Mouse (Mus musculus) hematopoietic stem cell, adult 5-6 weeks (primary cell): ENCODE results near the gene Tlr3. TPM values are rescaled to one million over a fixed set of nuclear protein-coding genes. Genes with fewer than 3 reads are reported as not detected.

ENCODE experiments used
- ATAC-seq, 2 experiments: fragments of 125-278 bp in 1 of 2; replicated peaks in 1 of 2; 2 replicates each; pipeline ENCODE4 v1.8.0; 2016 to 2017; ENCODE audit warnings: inconsistent platforms in 2 of 2, mild to moderate bottlenecking in 2 of 2, moderate number of reproducible peaks in 2 of 2, low read depth in 1 of 2, moderate TSS enrichment in 1 of 2; ENCODE audit not compliant: low FRiP score in 2 of 2, poor library complexity in 2 of 2, severe bottlenecking in 2 of 2, insufficient read depth in 1 of 2, low TSS enrichment in 1 of 2
- total RNA-seq: library from RNA; stranded (forward); fragments of 172-1452, 232-1000 nt; gene quantifications from 2 replicates; pipeline ENCODE4 v1.2.3, GENCODE M21; 2017

Gene Tlr3
- 2.1 and 7.0 TPM in 2 replicates for total RNA-seq

DNA sequence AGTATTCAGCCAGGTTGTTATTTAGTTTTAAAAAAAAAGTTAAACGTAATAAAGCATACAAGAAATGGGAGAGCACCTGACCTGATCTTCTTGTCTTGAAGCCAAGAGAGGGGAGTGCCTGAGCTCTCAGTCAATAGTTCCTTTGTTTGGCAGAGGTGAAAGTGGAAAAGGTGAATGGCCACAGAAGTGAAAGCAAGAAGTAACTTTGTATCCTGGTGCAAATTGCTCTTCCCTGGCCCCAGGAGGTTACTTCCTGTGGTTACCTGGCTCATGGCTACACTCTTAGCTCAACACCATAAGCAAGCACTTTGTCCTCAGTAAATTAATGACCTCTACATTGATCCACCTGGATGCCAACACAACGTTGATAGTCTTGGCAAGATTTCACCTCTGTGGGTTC, at the start of gene Tlr3:
Gene Tlr3 (minus strand): TSS at position 199 of the 400 bp plus-strand sequence.
- ATAC-seq, result no peak

DNA sequence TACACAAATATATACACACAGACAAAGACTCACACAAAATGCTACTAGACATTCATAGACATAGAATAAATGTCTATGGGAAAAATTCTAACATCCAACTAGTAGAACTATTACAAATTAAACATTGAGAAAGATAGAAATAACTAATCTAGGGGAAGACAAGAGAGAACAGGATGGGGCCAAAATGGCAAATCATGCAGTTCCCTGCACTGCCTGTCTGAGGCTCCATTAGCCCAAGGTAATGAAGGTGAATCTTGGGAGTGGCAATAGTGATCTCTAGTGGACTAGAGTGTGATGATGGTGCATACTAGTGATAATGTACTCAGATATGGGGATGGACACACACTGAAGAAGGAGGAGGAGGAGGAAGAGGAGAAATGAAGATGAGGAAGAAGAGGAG, 47.0 kb upstream of the Tlr3 start:
- no peak for ATAC-seq

DNA sequence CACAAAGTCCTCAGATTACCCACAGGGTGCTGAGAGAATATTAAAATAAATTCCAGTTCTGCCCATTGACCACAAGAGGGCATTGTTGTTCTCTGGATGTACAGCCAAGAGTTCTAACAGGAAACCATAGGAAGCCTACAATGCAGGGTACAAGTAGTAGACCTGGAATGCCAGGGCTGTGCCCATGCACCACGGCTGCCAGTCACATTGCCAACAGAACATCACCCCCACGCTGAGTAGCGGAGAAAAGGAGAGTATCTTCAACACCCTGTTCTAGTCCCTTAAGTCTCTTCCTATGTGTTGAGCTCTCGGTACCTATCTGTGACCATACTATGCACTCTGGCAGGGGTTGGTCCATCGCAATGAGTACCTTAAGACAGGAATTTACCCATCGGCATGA, 43.5 kb upstream of the Tlr3 start:
- peak; percentile 76 to 78 for ATAC-seq

DNA sequence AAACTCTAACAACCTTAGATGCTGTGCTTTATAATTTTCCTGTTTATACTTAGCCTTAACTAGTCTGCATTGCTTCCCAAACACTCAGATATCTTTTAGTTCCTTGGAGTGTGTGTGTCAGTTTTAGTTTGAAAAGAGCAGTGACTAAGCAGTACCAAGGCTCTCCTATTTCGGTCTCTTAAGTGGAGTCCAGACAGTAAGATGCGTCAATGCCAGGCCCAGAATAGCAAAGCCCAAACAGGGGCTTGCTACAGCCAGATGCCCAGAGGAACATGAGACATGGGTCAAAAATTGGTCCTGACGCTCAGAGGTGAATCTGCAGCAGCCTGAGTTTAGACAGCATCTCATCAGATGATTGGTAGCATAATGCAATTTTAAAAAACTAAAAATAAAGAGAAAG, 41.2 kb upstream of the Tlr3 start:
- ATAC-seq, result no peak

DNA sequence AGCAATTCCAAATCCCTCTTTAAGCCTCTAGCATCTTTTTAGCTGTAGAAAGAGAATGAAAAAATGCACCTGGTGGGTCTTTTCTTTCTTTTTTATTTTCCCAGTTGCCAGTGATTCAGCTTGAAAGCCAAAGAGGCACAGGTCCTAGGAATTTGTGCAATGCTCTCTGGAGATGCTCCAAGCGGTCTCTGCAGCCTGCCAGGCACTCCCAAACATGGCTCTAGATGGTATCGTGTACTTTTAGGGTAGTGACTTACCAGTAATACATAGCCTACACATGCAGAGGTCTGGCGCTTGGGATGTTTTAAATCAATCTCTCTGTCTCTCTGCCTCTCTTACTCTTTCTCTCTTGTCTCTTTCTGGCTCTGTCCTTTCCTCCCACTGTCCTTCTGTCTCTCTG, 38.0 kb upstream of the Tlr3 start:
- no peak for ATAC-seq

DNA sequence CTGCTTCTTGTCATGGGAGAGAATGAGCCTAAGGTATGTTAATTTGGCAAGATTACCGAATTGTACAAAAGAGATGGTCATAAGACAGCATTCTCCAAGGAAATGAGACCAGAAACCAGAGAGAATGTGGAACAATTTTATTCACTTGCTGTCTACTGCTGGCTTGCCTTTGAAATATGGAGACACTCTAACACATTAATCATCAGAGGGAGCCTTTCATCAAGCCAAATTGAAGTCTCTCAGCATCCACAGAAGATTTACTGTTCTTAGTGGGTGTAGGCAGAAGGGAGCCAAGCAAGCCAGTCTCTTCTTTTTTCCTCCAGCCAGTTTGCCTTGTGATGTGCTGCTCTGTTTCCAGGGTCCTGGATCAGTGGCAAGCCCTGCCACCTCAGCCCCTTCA, 37.4 kb upstream of the Tlr3 start:
- no peak for ATAC-seq

DNA sequence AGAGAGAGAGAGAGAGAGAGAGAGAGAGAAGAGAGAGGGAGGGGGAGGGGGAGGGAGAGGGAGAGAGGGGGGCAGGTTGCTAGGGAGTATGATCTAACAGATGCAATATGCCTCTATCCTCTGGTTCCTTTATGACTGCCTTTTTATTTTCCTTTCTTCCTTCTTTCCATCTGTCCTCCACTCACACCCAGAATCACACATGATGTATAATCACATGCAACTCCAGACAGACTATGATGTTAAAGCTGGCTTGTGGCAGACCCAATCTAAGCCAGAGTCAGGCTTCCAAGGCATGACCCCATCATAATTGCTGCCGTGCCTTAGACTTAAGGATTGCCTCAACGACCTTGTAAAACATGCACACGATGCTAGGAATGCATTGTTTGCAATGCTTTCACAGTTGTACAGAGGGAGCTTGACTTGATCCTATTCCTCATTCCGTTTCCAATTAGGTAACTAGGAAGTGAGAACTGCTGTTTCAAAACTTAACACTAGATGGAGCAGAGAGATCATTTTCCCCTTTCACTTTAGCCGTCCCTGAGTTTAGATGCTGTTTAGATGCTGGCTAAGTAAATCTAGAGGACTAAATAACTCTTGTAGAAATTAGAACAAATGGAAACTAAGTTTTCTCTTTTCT, 28.1 kb upstream of the Tlr3 start:
- peak; percentile 85 to 87 for ATAC-seq

DNA sequence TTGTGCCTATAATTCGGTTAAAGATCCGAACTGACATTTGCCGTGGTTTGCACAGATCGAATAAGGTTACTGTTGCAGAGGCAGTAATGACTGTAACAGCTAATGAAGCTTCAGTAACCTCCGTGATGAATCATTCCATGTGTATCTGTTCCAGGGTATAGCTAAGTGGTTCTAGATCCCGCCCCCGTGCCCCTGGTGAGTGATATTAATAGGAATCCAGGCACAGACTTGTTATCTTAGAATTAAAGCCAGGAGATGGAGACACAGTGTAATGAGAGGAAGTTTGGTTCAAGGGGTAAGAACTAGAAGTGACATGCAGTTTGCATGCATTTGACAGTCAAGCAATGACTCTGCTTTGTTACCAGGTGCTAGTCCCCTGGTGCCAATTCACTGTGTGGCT, 9.3 kb upstream of the Tlr3 start:
- ATAC-seq, result no peak

DNA sequence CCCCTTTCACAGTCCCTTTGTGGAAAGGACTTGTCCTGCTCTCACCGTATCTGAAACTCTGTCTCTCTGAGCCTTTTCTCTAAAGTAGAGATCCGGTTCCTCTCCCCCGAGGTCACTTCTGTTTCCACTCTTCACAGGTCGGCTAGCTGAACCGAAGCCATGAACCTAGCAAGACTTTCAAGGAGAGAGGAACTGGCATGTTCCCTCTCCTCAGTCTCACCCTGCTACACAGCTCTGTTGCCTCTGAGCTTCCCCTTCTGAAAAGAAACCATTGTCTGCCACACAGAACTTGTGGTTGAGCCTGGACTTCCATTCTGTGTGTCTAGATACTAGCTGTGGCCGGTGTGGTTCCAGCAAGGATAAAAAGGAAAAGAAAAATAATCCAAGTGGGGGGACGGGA, 4.1 kb upstream of the Tlr3 start:
- peak; percentile 78 to 82 for ATAC-seq

DNA sequence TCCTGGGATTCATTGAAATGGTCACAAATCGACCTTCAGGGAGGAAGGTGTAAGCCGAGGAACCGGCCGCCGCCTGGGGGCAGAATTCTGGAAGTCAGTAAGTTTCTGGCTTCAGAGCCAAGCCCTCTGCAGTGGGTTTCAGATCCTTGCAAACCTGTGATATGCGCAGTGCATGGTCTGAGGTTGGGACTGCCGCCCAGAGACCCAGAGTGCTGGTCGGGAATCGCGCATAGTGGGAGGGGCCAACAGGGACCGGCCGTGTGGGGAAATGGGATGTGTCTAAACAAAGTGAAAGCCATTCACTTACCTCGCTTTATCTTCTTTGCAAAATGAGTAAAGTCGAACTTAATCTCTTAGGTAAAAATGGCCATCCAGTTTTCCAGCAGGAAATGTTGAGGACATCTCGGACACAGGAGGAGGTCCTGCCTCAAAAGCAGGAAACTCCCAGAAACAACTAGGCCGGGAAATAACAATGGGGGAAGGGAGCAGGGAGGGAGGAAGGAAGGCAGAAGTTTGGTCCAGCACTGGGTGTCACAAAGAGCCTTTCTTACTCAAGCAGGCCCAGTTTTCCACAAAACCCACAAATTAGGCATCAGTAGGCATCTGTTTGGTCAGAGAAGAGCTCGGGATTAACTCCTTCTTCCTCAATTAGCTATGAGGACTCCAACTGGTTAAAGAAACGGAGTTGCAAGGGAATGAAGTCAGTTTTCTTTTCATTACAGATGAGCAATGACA, 567 bp downstream of the Tlr3 start:
- ATAC-seq, result peak; percentile 70 to 73

DNA sequence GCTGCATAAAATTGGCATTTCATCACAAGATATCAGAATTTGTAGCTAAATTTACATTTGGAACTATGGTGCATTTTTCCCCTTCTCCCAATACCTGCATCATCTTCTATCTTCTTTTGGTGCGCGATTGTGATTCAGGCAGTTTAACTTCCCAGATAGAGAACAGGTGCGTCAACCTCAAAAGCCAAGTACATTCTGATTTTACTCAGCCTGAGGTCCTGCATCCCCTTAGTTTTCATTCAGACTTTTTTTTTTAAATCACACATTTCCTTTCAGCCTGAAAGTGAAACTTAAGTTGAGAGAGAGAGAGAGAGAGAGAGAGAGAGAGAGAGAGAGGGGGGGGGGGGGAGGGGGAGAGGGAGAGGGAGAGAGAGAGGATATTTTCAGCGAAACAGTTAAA, 1.2 kb downstream of the Tlr3 start:
- peak; percentile 15 to 19; a peak in 1 of 4 replicates for ATAC-seq

DNA sequence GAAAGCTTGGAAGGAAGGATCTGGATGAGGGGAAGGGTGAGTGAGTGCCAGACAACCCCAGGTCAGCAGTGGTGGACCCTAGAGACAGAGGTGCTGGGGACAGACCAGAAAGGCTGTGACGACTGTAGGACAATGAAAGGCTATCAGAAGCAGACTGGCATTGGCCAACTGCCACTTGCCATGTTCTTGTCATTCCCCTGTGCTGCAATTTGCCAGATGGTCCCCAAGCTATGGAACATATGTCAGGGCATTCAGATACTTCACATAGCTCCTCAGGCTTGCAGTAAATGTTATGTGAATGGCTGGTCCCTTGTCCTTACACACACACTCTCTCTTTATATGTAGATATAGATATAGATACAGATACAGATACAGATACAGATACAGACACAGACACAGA, 27.6 kb downstream of the Tlr3 start:
- ATAC-seq, result no peak

DNA sequence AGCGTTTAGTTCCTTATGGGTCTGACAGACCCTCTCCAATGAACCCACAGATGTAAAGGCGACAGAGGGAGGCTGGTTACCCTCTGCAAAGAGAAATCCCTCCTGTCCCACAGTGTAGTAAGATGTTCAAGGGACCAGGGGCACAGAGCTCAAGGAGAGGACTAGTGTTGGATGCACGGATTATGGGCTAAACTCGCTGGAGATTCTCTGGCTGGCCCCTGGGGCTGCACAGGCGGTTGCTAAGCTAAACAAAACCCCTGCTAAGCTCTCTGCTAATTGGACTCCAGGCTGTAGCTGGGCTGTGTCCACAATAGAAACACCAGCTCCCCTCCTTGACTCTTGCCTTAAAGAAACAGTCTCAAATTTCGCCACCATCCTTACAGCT, 28.9 kb downstream of the Tlr3 start, which contains the start of gene Fam149a:
Gene Fam149a (minus strand): TSS at position 329 of the 385 bp plus-strand sequence.
- no peak; a peak in 1 of 4 replicates for ATAC-seq

DNA sequence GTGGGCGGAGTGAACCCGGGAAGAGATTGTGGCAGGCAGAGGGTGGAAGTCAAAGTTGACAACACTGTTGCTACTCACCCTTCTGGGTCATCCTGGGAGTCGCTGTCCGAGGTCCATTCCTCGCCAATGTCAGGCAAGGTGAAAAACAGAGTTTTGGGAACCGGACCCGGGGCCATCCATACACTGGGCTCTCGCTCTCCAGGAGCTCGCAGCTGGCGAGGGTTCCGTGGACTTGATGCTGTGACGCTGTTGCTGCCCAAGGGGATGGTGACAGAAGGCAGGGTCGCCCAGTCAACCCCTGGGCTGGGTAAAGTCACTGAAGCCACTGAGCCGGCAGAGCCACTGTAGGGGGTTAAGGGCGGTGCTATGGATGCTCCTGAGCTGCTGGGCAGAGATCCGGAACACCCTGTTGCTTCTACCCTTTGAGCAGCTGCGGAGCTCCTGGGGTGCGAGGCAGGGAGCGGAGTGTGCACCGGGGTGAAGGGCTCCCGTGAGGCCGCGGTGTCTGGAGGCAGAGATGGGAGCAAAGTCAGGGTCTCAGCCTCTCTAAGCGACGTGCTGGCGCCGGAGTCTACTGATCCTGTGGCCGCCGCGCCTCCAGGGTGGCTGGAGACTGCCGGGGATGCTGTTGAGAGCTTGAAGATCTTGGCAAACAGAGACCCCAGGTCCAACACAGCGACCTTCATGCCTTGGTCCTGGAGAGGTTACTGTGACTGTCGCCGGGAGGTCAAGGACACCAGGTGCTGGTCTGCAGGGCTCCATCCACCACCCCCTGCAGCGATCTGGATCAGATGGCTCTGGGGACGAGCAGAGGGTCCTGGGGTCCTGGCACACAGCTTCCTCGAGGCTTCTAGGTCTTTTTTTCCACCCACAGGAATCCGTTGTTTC, 29.6 kb downstream of the Tlr3 start:
- ATAC-seq, result peak; percentile 32 to 74; a peak in 2 of 4 replicates

DNA sequence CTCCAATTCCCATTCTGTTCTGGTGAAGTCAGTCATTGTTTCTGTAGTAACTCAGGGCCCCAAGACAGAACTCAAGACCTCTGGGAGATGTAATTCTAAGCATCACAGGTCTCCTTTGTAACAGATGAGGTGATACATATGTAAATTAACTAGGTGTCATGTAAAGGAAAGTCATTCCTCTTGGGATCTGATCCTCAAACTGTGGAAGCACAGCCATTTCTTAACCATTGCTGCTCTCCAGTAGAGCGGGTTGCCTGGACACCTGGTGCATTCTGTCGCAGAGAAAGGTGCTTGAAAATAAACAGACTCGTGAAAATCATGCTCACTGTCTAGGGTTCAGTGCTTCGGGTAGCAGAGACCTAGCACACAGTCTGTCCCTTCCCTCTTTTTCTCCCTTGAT, 30.3 kb downstream of the Tlr3 start:
- no peak for ATAC-seq

DNA sequence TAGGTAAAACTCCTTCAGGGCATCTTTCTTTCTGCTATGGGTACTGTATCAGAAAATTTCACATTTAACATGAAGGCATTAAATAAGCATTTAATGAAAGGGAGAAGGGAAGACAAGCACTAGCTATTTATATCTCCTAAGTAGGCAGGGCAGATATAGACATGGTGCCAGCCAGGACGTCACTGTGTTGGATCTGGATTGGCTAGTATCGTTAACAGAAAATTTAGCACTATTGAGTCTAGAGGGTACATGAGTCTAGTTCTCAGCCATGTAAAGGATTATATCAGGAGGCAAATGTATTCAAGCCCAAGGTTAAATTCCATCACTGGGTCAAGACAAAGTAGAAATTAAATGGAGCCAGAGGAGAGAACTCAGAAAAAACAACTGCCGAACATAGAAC, 36.8 kb downstream of the Tlr3 start:
- no peak for ATAC-seq

DNA sequence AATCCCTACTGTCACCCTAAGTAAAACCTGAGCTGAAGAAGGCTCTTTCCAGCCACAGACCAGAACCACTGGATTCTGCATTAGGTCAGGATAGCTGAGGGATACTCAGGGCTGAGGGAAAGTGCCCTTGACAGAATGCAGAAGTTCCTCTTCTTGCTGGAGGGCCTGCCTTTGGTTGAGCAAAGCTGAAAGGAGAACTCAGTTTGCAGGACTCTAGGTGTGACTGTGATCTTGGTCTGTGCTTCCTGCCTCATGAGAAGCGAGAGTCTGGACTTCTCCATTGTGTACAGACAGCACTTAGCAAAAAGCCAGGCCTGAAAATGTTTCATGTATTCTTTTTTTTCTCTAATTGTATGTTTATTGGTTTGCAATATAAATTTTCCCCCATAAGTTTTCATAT, 43.7 kb downstream of the Tlr3 start:
- ATAC-seq, result peak; percentile 95 to 99

DNA sequence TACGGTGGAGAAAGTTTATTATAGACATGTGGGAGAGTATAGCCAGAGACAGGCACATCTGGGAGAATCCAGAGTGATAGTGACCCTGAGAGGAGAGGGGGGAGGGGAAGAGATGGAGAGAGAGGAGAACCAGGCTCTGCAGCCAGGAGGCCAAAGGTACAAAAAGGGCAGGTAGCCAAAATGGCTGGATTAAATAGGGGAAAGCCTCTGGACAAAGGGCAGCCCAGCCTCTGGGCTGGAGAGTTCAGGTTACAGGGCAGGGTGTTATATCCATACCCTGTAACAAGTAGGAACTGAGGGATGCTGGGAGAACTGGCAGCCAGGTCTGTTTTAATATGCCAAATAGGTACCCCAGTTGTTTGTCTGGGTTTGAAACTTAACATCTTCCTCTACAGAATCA, 47.7 kb downstream of the Tlr3 start:
- no peak for ATAC-seq
